Mouse (Mus musculus): Measurements from ENCODE around the gene Calm2. TPM values are rescaled to one million over a fixed set of nuclear protein-coding genes. Genes with fewer than 3 reads are reported as not detected.

Calm2 gene
- polyA plus RNA-seq (2014; fragmentation: Nextera tagmentation; extraction: Ambion mirVana): 2,858 and 2,871 TPM in 2 replicates

DNA sequence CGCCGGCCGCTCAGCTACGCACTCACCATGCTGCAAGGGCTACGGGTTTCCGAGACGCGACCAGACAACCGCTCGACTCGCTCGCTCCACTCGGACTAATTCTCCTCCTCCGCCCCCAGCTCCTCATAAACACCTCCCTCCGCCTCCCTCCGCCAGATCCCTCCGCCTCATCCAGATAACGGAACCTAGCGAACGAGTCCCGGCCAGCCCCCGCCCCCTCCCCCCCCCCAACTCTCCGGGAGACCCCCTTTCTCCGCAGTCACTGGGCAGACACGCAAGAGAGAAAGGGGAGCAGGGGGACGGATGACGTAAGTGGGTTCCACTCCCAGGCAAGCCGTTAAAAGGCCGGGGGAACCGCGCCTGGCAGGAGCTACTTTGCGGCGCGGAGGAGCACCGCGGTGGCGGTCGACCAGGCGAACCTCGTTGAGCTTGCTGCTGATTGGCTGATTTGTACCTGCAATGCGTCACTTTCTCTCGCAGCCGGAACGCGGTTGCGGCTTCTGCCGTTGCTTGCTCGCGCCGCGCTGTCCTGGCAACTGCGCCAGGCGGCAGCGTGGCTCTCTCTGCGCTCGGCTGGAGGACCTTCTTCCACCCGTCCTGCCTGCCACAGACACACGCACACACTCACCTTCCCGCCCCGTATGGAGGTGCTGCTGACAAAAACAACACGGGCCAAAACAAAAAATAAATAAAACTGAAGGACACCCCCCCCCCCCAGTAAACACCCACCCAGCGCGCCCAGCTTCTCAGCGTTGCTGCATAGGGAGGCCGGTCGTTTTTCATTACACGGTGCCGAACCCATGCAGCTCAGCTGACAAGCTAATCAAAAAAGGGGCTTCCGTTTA, at the start of gene Calm2:
Calm2 (minus strand) TSS at position 169 of the 845 bp plus-strand sequence.
- H3K4me1 ChIP-seq (replicated peaks; ENCODE audit: control insufficient read depth, insufficient read depth, low read length): peaks cover 36% of the 10 kb centered on the region
- H3K4me3 ChIP-seq (replicated peaks; ENCODE audit: low read length): peak within 1 kb of the TSS; percentile 97
- no peaks in the 10 kb centered on the region for H3K9me3 ChIP-seq (ENCODE audit: control insufficient read depth, low read length)
- H3K27ac ChIP-seq: peak within 1 kb of the TSS; percentile 97
- H3K27me3 ChIP-seq (ENCODE audit: control insufficient read depth, insufficient read depth, low read length): no peaks in the 10 kb centered on the region
- 0 out of 2 replicates have a peak, but pooled peaks cover 6% of the 10 kb centered on the region for H3K36me3 ChIP-seq (replicated peaks; ENCODE audit: control insufficient read depth, insufficient read depth)
- ATAC-seq (ENCODE audit: low FRiP score) (peak; percentile 92), DNase-seq (ENCODE audit: low spot score) (peak; percentile 99)
- H3K9ac ChIP-seq: peak within 1 kb of the TSS; percentile 100
- WGBS: under 1% methylated on average over 68 of the region's 69 CpGs
- peak within 1 kb of the TSS; percentile 81 for H3K4me2 ChIP-seq (replicated peaks)

DNA sequence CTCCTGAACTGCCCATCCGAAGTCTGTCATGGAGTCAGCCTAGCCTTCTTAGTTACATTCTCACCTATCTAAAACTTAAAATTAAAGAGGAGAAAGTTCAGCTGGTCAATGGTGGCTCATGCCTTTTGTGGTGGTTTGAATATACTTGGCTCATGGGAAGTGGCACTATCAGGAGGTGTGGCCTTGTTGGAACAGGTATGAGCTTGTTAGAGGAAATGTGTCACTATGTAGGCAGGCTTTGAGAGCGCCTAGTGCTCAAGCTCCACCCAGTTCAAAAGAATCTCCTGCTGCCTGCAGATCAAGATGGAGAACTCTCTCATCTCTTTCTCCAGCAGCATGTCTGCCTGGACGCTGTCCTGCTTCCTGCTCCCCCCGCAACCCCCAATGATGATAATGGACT, 48.8 kb upstream of the Calm2 start:
- ATAC-seq (ENCODE audit: low FRiP score) (no peak), DNase-seq (ENCODE audit: low spot score) (no peak)
- H3K4me1 ChIP-seq (replicated peaks; ENCODE audit: control insufficient read depth, insufficient read depth, low read length): no peaks in the 10 kb centered on the region; the same call in 1 of the 2 replicates
- H3K4me3 ChIP-seq (replicated peaks; ENCODE audit: low read length): no peak overlapping the region
- H3K36me3 ChIP-seq (replicated peaks; ENCODE audit: control insufficient read depth, insufficient read depth): no peaks in the 10 kb centered on the region
- 95% methylated on average over 4 of the region's 4 CpGs for WGBS
- no peaks in the 10 kb centered on the region for H3K9me3 ChIP-seq (ENCODE audit: control insufficient read depth, low read length)
- H3K27ac ChIP-seq: no peak overlapping the region
- H3K9ac ChIP-seq: no peak overlapping the region
- H3K27me3 ChIP-seq (ENCODE audit: control insufficient read depth, insufficient read depth, low read length): no peaks in the 10 kb centered on the region
- H3K4me2 ChIP-seq (replicated peaks): no peak overlapping the region

GRCm38 (mm10) chr17:87494310-87494709, 47.6 kb upstream of the Calm2 start:
- Histone ChIP-seq H3K27me3 (ENCODE audit: control insufficient read depth, insufficient read depth, low read length) (no peaks in the 10 kb centered on the region), H3K27ac (no peak overlapping the region), H3K4me3 (replicated peaks; ENCODE audit: low read length) (no peak overlapping the region), H3K9ac (no peak overlapping the region), H3K9me3 (ENCODE audit: control insufficient read depth, low read length) (no peaks in the 10 kb centered on the region), H3K36me3 (replicated peaks; ENCODE audit: control insufficient read depth, insufficient read depth) (no peaks in the 10 kb centered on the region), H3K4me2 (replicated peaks) (no peak overlapping the region), H3K4me1 (replicated peaks; ENCODE audit: control insufficient read depth, insufficient read depth, low read length) (peaks cover 2% of the 10 kb centered on the region; the same call in 1 of the 2 replicates)
- no peak for ATAC-seq (ENCODE audit: low FRiP score)
- DNase-seq (ENCODE audit: low spot score): no peak
- 95% methylated on average over 4 of the region's 4 CpGs for WGBS

- 43% methylated on average over 4 of the region's 4 CpGs for WGBS
- no peak for DNase-seq (ENCODE audit: low spot score)
- H3K4me1 ChIP-seq (replicated peaks; ENCODE audit: control insufficient read depth, insufficient read depth, low read length): peaks cover 2% of the 10 kb centered on the region; the same call in 1 of the 2 replicates
- ATAC-seq (ENCODE audit: low FRiP score): no peak
- H3K4me2 ChIP-seq (replicated peaks): no peak overlapping the region
- no peaks in the 10 kb centered on the region for H3K27me3 ChIP-seq (ENCODE audit: control insufficient read depth, insufficient read depth, low read length)
- H3K9me3 ChIP-seq (ENCODE audit: control insufficient read depth, low read length): no peaks in the 10 kb centered on the region
- H3K36me3 ChIP-seq (replicated peaks; ENCODE audit: control insufficient read depth, insufficient read depth): no peaks in the 10 kb centered on the region
- no peak overlapping the region for H3K27ac ChIP-seq
- no peak overlapping the region for H3K9ac ChIP-seq
- H3K4me3 ChIP-seq (replicated peaks; ENCODE audit: low read length): no peak overlapping the region
Observed at GRCm38 (mm10) chr17:87492286-87492685, 45.6 kb upstream of the Calm2 start.

DNA sequence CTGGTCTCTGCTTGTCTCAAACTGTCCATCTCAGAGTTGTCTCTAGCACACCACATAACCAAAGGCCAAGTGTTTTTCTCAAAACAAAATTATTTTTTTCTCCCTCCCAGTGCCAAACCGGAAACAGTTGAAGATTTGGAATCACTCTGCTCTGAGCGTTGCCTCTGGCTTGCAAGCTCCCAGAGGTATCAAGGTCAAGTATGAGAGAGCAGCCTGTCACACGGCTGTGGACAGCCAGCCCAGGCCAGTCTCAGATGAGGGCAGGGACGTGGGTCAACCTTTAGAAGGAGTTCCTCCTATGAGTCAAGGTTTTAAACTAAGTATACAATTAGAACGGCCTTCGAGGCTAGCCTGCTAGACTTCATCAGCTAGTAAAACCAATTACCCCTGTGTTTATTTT, 43.6 kb upstream of the Calm2 start:
- Histone ChIP-seq H3K27ac (no peak overlapping the region), H3K4me1 (replicated peaks; ENCODE audit: control insufficient read depth, insufficient read depth, low read length) (peaks cover 2% of the 10 kb centered on the region; the same call in 1 of the 2 replicates), H3K9me3 (ENCODE audit: control insufficient read depth, low read length) (no peaks in the 10 kb centered on the region), H3K9ac (no peak overlapping the region), H3K4me2 (replicated peaks) (no peak overlapping the region), H3K27me3 (ENCODE audit: control insufficient read depth, insufficient read depth, low read length) (no peaks in the 10 kb centered on the region), H3K36me3 (replicated peaks; ENCODE audit: control insufficient read depth, insufficient read depth) (no peaks in the 10 kb centered on the region), H3K4me3 (replicated peaks; ENCODE audit: low read length) (no peak overlapping the region)
- WGBS: 48% methylated on average over 6 of the region's 6 CpGs
- no peak for DNase-seq (ENCODE audit: low spot score)
- ATAC-seq (ENCODE audit: low FRiP score): no peak

DNA sequence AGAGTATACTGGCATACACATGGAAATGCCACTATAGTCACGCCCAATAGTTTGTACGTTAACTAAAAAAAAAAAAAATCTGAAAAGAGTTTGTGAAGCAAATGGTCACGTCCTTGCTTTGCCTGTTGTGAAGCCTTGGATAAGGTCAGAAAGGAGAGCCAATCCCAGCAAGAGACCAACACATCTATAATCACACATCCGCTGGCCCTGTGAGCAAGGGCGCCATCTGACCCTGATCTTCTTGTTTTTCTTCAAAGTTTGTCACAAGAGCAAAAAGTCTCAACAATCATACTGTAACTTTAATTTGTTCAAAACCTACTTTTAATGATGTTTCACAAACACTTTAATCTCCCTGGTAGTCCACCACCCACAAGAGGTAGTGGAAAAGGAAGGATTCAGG, 39.0 kb upstream of the Calm2 start:
- Histone ChIP-seq H3K4me3 (replicated peaks; ENCODE audit: low read length) (no peak overlapping the region), H3K27ac (no peak overlapping the region), H3K4me2 (replicated peaks) (no peak overlapping the region), H3K27me3 (ENCODE audit: control insufficient read depth, insufficient read depth, low read length) (no peaks in the 10 kb centered on the region), H3K36me3 (replicated peaks; ENCODE audit: control insufficient read depth, insufficient read depth) (no peaks in the 10 kb centered on the region), H3K9me3 (ENCODE audit: control insufficient read depth, low read length) (no peaks in the 10 kb centered on the region), H3K4me1 (replicated peaks; ENCODE audit: control insufficient read depth, insufficient read depth, low read length) (peaks cover 2% of the 10 kb centered on the region; the same call in 1 of the 2 replicates), H3K9ac (no peak overlapping the region)
- WGBS: 86% methylated on average over 5 of the region's 5 CpGs
- DNase-seq (ENCODE audit: low spot score) (no peak), ATAC-seq (ENCODE audit: low FRiP score) (no peak)

- peaks cover 6% of the 10 kb centered on the region; the same call in 1 of the 2 replicates for H3K4me1 ChIP-seq (replicated peaks; ENCODE audit: control insufficient read depth, insufficient read depth, low read length)
- no peaks in the 10 kb centered on the region for H3K27me3 ChIP-seq (ENCODE audit: control insufficient read depth, insufficient read depth, low read length)
- H3K36me3 ChIP-seq (replicated peaks; ENCODE audit: control insufficient read depth, insufficient read depth): no peaks in the 10 kb centered on the region
- no peak overlapping the region for H3K4me3 ChIP-seq (replicated peaks; ENCODE audit: low read length)
- no peak for DNase-seq (ENCODE audit: low spot score)
- no peak overlapping the region for H3K27ac ChIP-seq
- H3K9ac ChIP-seq: no peak overlapping the region
- no peak for ATAC-seq (ENCODE audit: low FRiP score)
- H3K4me2 ChIP-seq (replicated peaks): no peak overlapping the region
- H3K9me3 ChIP-seq (ENCODE audit: control insufficient read depth, low read length): no peaks in the 10 kb centered on the region
- 81% methylated on average over 3 of the region's 3 CpGs for WGBS
Observed at GRCm38 (mm10) chr17:87482867-87483266, 36.1 kb upstream of the Calm2 start.

DNA sequence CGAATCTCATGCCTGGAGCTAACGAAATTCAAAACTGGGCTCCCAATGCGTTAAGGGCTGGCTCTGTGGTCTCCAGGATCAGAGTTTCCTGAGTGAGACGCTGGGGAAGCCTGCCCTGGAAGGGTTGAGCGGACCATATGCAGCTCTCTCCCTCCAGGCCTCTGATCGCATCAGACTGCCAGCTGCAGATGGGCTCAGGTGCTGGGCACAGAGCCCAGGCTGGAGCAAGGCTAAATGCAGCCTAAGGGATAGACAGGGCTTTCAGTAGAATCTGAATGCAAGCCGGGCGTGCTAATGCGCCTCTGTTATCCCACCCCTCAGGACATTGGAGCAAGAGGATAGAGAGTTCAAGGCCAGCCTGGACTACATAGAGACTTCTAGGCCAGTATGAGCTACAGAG, 31.8 kb upstream of the Calm2 start:
- Histone ChIP-seq H3K4me2 (replicated peaks) (no peak overlapping the region), H3K4me3 (replicated peaks; ENCODE audit: low read length) (no peak overlapping the region), H3K27me3 (ENCODE audit: control insufficient read depth, insufficient read depth, low read length) (no peaks in the 10 kb centered on the region), H3K9me3 (ENCODE audit: control insufficient read depth, low read length) (no peaks in the 10 kb centered on the region), H3K36me3 (replicated peaks; ENCODE audit: control insufficient read depth, insufficient read depth) (no peaks in the 10 kb centered on the region), H3K4me1 (replicated peaks; ENCODE audit: control insufficient read depth, insufficient read depth, low read length) (peaks cover 24% of the 10 kb centered on the region), H3K9ac (no peak overlapping the region), H3K27ac (no peak overlapping the region)
- WGBS: 48% methylated on average over 9 of the region's 9 CpGs
- DNase-seq (ENCODE audit: low spot score) (no peak), ATAC-seq (ENCODE audit: low FRiP score) (peak; percentile 63)

- Histone ChIP-seq H3K9ac (peak overlapping the region; percentile 6; the same call in 1 of the 2 replicates), H3K4me2 (replicated peaks) (no peak overlapping the region), H3K4me1 (replicated peaks; ENCODE audit: control insufficient read depth, insufficient read depth, low read length) (peaks cover 30% of the 10 kb centered on the region), H3K27ac (0 out of 2 replicates have a peak overlapping the region, but pooled peaks have one; percentile 63), H3K36me3 (replicated peaks; ENCODE audit: control insufficient read depth, insufficient read depth) (no peaks in the 10 kb centered on the region), H3K9me3 (ENCODE audit: control insufficient read depth, low read length) (no peaks in the 10 kb centered on the region), H3K27me3 (ENCODE audit: control insufficient read depth, insufficient read depth, low read length) (no peaks in the 10 kb centered on the region), H3K4me3 (replicated peaks; ENCODE audit: low read length) (no peak overlapping the region)
- DNase-seq (ENCODE audit: low spot score): no peak
- ATAC-seq (ENCODE audit: low FRiP score): no peak
- WGBS: 36% methylated on average over 16 of the region's 16 CpGs
Observed at GRCm38 (mm10) chr17:87477611-87478010, 30.9 kb upstream of the Calm2 start.

Measured in hindbrain, embryonic 14.5 days (tissue).